Mouse (Mus musculus): ENCODE measurements around the gene Dmbx1. TPM values are rescaled to one million over a fixed set of nuclear protein-coding genes. Genes with fewer than 3 reads are reported as not detected.

The Dmbx1 gene
- total RNA-seq (2023): not detected

GRCm38 (mm10) chr4:115939295-115940102 is at the start of gene Dmbx1:
Gene Dmbx1, minus strand, starts transcription at chr4:115939926.

GRCm38 (mm10) chr4:115890553-115890952 is 49.2 kb downstream of the Dmbx1 start, which contains the start of gene 6430628N08Rik:
Gene 6430628N08Rik, plus strand, starts transcription at chr4:115890665.

GRCm38 (mm10) chr4:115884022-115884421 is 55.7 kb downstream of the Dmbx1 start, which contains the start of gene Kncn:
Gene Kncn, plus strand, starts transcription at chr4:115884400.

Other genes starting within 250 kb of the Dmbx1 start
- 10 to 100 TPM; 29.9 to 31.6 TPM for gene Efcab14, start 202.2 kb downstream of the Dmbx1 start, total RNA-seq (2023)
- gene Tex38, start 158.9 kb downstream of the Dmbx1 start, total RNA-seq (2023): not detected
- gene Atpaf1, start 155.1 kb downstream of the Dmbx1 start, total RNA-seq (2023): 10 to 100 TPM in 1 of 2 experiments, 1 to 10 TPM in 1; 6.2 to 10.2 TPM
- 10 to 100 TPM; 26.3 to 37.9 TPM for gene Mob3c, start 111.8 kb downstream of the Dmbx1 start, total RNA-seq (2023)
- gene Mknk1, start 100.7 kb downstream of the Dmbx1 start, total RNA-seq (2023): 100 to 1,000 TPM; 145 to 156 TPM
- 1 to 10 TPM in 1 of 2 experiments, under 1 TPM in 1; 0.55 to 1.4 TPM for gene Kncn, start 55.5 kb downstream of the Dmbx1 start, total RNA-seq (2023)
- gene 6430628N08Rik, start 49.3 kb downstream of the Dmbx1 start, total RNA-seq (2023): not detected
- gene Faah, start 78.0 kb upstream of the Dmbx1 start, total RNA-seq (2023): 1 to 10 TPM; 1.2 to 2.1 TPM
- gene Nsun4, start 114.0 kb upstream of the Dmbx1 start, total RNA-seq (2023): 10 to 100 TPM; 21.4 to 23.2 TPM
- 100 to 1,000 TPM; 261 to 279 TPM for gene Uqcrh, start 135.1 kb upstream of the Dmbx1 start, total RNA-seq (2023)
- gene Lrrc41, start 135.3 kb upstream of the Dmbx1 start, total RNA-seq (2023): 10 to 100 TPM; 28.3 to 35.8 TPM
- gene Rad54l, start 183.8 kb upstream of the Dmbx1 start, total RNA-seq (2023): 1 to 10 TPM in 1 of 2 experiments, under 1 TPM in 1; 0.84 to 1.1 TPM
- 10 to 100 TPM; 17.7 to 19.9 TPM for gene Pomgnt1, start 183.9 kb upstream of the Dmbx1 start, total RNA-seq (2023)
- gene Lurap1, start 211.4 kb upstream of the Dmbx1 start, total RNA-seq (2023): under 1 TPM; 0.09 to 0.16 TPM
- not detected for gene Tspan1, start 227.7 kb upstream of the Dmbx1 start, total RNA-seq (2023)
- not detected for gene 1700042G07Rik, start 233.4 kb upstream of the Dmbx1 start, total RNA-seq (2023)
- gene Gm49337, start 233.5 kb upstream of the Dmbx1 start, total RNA-seq (2023): not detected